Mouse (Mus musculus) embryonic facial prominence, embryonic 15.5 days (tissue): Measurements from ENCODE around the gene Olfr654. TPM values are rescaled to one million over a fixed set of nuclear protein-coding genes. Genes with fewer than 3 reads are reported as not detected.

Experiments used
- ATAC-seq: fragments of 200-750 bp; cut with Nextera tagmentation; 2 replicates; pipeline ENCODE4 v1.8.0; 2017; ENCODE audit warnings: low read depth, moderate TSS enrichment; ENCODE audit not compliant: insufficient number of reproducible peaks, low FRiP score, low TSS enrichment
- H3K27ac ChIP-seq: fragments of 300-500 bp; sonication (generic); replicated peaks from 2 replicates; pipeline ENCODE4 v1.5.1; 2015; ENCODE audit warnings: mild to moderate bottlenecking, inconsistent platforms
- H3K27me3 ChIP-seq: fragments of 300-500 bp; sonication (generic); 2 replicates; pipeline ENCODE4 v1.6.1; 2015; ENCODE audit warnings: inconsistent platforms
- H3K36me3 ChIP-seq: fragments of 300-500 bp; sonication (generic); 2 replicates; pipeline ENCODE4 v1.6.1; 2015; ENCODE audit warnings: mild to moderate bottlenecking, inconsistent platforms
- H3K4me1 ChIP-seq: fragments of 300-500 bp; sonication (generic); 2 replicates; pipeline ENCODE4 v1.6.1; 2015; ENCODE audit warnings: inconsistent platforms
- H3K4me2 ChIP-seq: fragments of 300-500 bp; sonication (generic); replicated peaks from 2 replicates; pipeline ENCODE4 v1.6.1; 2015; ENCODE audit warnings: mild to moderate bottlenecking, inconsistent platforms
- H3K4me3 ChIP-seq: fragments of 300-500 bp; sonication (generic); replicated peaks from 2 replicates; pipeline ENCODE4 v1.5.1; 2015; ENCODE audit warnings: mild to moderate bottlenecking, inconsistent platforms
- H3K9ac ChIP-seq: fragments of 300-500 bp; sonication (generic); 2 replicates; pipeline ENCODE4 v1.6.1; 2015; ENCODE audit warnings: inconsistent platforms
- H3K9me3 ChIP-seq: fragments of 300-500 bp; sonication (generic); replicated peaks from 2 replicates; pipeline ENCODE4 v1.6.1; 2016; ENCODE audit warnings: inconsistent platforms
- polyA plus RNA-seq: library from polyadenylated mRNA; unstranded; fragments of >200 nt; fragmentation: Nextera tagmentation; extraction: Ambion mirVana; gene quantifications from 2 replicates; pipeline ENCODE4 v1.2.1, GENCODE M21; 2015

Gene Olfr654
- polyA plus RNA-seq, 1 experiment from 2014 or later: 0.12 TPM

DNA sequence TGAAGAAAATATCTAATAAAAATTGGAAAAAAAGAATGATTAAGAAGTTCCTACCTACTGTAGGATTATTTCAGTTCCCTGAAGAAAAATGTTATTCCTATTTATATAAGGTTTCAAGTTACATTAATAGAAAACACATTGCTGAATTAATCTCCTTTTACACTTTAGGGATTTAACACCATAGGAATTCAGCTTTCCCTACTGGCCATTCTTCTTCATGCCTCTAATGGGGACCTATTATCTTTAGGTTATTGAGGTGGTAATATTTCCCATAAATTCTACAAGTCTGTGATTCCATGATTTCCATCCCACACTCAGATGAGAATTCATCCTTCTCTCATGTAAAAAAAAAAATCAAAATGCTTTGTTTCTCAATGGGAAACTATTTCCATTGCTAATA, 37.7 kb downstream of the Olfr654 start, which contains the start of gene Olfr657:
Gene Olfr657 (plus strand): TSS at position 301 of the 400 bp plus-strand sequence.
- no peak within 1 kb of the TSS for H3K9ac ChIP-seq
- no peak within 1 kb of the TSS for H3K4me3 ChIP-seq
- H3K4me2 ChIP-seq: no peak within 1 kb of the TSS
- H3K4me1 ChIP-seq: no peaks in the 10 kb centered on the region
- H3K27me3 ChIP-seq: no peaks in the 10 kb centered on the region
- no peaks in the 10 kb centered on the region for H3K36me3 ChIP-seq
- H3K27ac ChIP-seq: no peak within 1 kb of the TSS
- no peaks in the 10 kb centered on the region for H3K9me3 ChIP-seq
- ATAC-seq: no peak

Other genes starting within 250 kb of the Olfr654 start
- gene Trim12c, start 233.7 kb upstream of the Olfr654 start, polyA plus RNA-seq: 2.4 and 2.6 TPM in 2 replicates
- 0.13 and 0.16 TPM in 2 replicates for gene Trim30b, start 217.1 kb upstream of the Olfr654 start, polyA plus RNA-seq
- 0.22 and 0.28 TPM in 2 replicates for gene Trim30c, start 186.2 kb upstream of the Olfr654 start, polyA plus RNA-seq
- gene Trim30a, start 121.8 kb upstream of the Olfr654 start, polyA plus RNA-seq: 1.8 and 2.3 TPM in 2 replicates
- 0.74 and 0.85 TPM in 2 replicates for gene Trim30d, start 79.2 kb upstream of the Olfr654 start, polyA plus RNA-seq
- gene Olfr651, start 36.9 kb upstream of the Olfr654 start, polyA plus RNA-seq: not detected in 2 replicates
- gene Olfr652, start 26.1 kb upstream of the Olfr654 start, polyA plus RNA-seq: 0.11 TPM in 1 of 2 replicates, not detected in the other
- 0.11 and 0.16 TPM in 2 replicates for gene Olfr653, start 9.7 kb upstream of the Olfr654 start, polyA plus RNA-seq
- gene Olfr655, start 14.8 kb downstream of the Olfr654 start, polyA plus RNA-seq: 0.16 and 0.29 TPM in 2 replicates
- gene Olfr656, start 26.9 kb downstream of the Olfr654 start, polyA plus RNA-seq: 0.05 TPM in 1 of 2 replicates, not detected in the other
- not detected in 2 replicates for gene Olfr657, start 37.8 kb downstream of the Olfr654 start, polyA plus RNA-seq
- 0.12 TPM in 1 of 2 replicates, not detected in the other for gene Olfr658, start 60.3 kb downstream of the Olfr654 start, polyA plus RNA-seq
- 0.22 and 0.37 TPM in 2 replicates for gene Olfr659, start 79.7 kb downstream of the Olfr654 start, polyA plus RNA-seq
- gene Olfr661, start 99.5 kb downstream of the Olfr654 start, polyA plus RNA-seq: 0.11 and 0.12 TPM in 2 replicates
- not detected in 2 replicates for gene Usp17le, start 190.4 kb downstream of the Olfr654 start, polyA plus RNA-seq